Mouse (Mus musculus) megakaryocyte-erythroid progenitor cell, adult 5-6 weeks (primary cell): ENCODE results near the gene Btg4. TPM values are rescaled to one million over a fixed set of nuclear protein-coding genes. Genes with fewer than 3 reads are reported as not detected.
"Not testable (repeated sequence)": the region's sequence is repeated elsewhere in the genome, so short reads cannot be mapped to it uniquely, and the experiment has no call there.

Source experiments
- ATAC-seq: replicated peaks from 2 replicates; pipeline ENCODE4 v1.8.0; 2016; ENCODE audit warnings: mild to moderate bottlenecking, inconsistent platforms; ENCODE audit not compliant: severe bottlenecking, poor library complexity, low FRiP score, low TSS enrichment
- total RNA-seq, 2 experiments: library from RNA; stranded (forward) in 1 of 2; stranded (reverse) in 1 of 2; fragments of 200-1000, 215-1000 nt in 1 of 2; fragments of >200 nt in 1 of 2; fragmentation: Nextera tagmentation in 1 of 2; gene quantifications; 2 replicates each; pipeline ENCODE4 v1.2.3; 2014 to 2017

Gene Btg4
- total RNA-seq, 2 experiments from 2014 or later: not detected

GRCm38 (mm10) chr9:51076300-51076978, 15.7 kb downstream of the Btg4 start:
- ATAC-seq: peak; percentile 24

GRCm38 (mm10) chr9:51076979-51077315, 16.2 kb downstream of the Btg4 start, which contains the start of gene Layn:
Layn (minus strand) TSS chr9:51077094.
- peak; percentile 91 for ATAC-seq

- ATAC-seq: no peak
These were observed 20.9 kb downstream of the Btg4 start for GRCm38 (mm10) chr9:51081614-51082013.

DNA sequence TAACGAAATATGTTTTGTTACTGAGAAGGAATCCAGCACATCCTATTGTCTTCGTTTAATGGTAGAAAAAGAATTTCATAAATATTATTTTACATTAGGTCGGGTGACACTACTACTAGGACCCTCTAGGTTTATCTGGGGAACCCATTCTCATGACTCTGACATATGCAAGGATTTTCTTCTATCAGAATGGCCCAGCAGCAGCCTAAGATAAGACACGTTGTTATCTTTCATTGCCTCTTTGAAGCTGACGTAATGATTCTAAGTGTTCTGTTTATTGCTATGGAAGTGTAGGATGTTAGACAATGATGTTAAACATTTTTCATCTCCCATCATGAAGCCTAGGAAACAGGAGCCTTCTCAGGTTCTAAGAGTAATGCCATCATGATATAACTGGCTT, 33.0 kb downstream of the Btg4 start:
- ATAC-seq: peak; percentile 75

DNA sequence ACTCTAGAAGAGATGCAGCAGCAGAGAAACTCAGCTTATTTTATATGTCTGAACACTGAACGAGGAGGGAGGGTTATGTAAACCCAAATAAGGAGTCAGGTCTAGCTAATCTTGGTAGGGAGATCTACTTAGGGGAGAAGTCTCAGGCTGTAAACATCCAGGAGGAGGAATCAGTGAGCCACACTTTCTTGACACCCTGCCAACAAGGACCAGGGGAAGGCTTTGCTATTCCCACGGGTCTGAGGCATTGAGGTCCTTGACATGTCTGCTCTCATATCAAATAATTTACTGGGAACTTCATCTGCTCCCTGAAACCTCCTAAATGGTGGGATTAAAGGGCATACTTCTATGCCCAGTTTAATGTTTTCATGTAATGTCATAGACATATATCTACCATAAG, 35.6 kb downstream of the Btg4 start:
- 0 out of 2 replicates have a peak, but pooled peaks have one; percentile 22 for ATAC-seq

DNA sequence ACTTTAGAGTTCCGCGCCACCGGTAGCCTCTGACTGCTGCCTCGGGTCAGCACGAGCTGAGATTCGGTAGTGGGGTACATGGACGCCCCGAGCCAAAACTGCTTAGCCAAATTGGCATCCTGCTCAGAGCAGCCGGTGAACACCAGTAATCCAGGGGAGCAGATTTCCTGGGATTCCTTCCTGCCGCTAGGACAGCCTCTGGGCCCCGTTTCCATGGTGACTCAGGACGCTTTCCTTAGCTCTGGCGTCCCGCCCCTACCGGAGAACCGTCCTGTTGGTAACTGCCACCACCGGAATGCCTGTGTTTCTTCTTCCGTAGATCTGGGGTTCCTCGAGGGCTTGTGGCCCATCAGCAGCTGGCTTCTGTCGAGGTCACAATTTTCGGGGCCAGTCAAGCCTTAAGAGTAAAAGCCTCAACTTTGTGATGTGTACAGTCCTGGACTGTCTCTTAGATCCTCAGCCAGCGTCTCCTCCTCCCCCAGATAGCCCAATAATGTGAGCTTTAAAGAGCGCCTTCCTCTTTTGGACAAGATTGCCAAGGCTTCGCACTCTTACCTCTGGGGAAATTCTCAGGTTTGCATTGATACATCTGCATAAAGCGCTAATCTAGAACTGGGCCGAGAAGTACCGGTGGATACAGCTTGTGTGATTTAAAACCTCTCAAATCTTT, 41.2 kb downstream of the Btg4 start, which contains the start of gene 4833427G06Rik:
TSS of gene 4833427G06Rik (minus strand) at position 323 of the 670 bp plus-strand sequence.
- 0 out of 2 replicates have a peak, but pooled peaks have one; percentile 34 for ATAC-seq

DNA sequence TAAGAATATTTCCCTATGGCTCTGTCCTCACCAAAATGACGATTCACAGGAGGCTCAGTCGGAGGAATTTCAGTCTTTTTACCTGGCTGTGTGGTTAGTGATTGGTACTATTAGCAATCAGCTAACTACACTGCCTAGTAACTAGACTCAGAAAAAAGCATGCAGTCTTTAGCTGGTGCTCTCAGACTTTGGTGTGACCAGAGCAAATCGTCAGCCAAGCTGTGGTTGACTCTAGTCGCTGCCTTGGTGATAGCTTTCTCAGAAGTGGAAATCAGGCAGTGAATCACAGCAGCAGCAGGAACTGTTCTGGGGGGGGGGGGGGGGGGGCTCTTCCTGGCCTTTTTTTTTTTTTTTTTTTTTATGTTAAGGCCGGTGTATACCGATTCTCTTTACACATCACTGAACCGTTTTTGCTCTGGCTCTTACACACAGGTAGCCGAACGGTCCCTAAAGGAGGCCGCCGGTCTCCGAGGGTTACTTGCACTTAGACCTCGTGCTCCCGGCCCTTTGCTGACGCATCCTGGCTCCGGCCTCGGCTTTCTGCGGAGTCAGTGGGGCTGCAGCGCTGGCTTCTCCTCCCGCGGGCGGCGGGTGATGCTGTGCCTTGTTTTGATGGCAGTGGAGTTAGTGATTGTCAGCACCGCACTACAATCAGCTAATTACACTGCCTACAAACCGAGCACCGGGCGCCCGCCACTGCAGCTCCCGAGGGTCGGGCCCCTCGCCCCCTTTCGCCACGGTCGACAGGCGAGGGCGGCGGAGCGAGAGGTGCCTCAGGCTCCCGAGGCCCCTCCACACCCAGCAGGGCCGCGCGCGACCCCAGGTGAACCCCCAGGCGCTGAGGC, 42.5 kb downstream of the Btg4 start:
- ATAC-seq: no peak

- no peak for ATAC-seq
These were observed 43.3 kb downstream of the Btg4 start for GRCm38 (mm10) chr9:51103808-51104514.

GRCm38 (mm10) chr9:51105751-51106150, 45.0 kb downstream of the Btg4 start:
- no peak for ATAC-seq

DNA sequence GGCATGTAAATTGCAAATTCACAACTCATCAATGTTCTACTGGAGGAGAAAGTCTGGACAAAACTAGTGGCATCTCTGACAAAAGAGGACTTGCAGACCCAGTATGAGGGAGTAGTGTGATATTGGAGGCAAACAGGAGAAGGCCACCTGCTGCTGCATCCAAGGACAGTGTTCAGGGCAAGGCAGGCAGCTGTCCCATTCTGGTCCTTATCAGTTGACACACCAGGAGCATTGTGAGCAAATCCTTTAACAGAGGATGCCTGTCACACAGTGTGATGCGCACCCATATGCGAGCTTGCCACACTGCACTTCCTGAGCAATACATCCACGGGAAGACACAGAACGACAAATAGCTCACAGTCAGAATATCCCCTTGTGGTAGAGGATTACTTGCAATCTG, 54.1 kb downstream of the Btg4 start:
- no peak for ATAC-seq

- ATAC-seq: peak; percentile 88
These were observed 76.3 kb downstream of the Btg4 start for GRCm38 (mm10) chr9:51136985-51137384.

GRCm38 (mm10) chr9:51137432-51137831, 76.7 kb downstream of the Btg4 start:
- ATAC-seq: peak; percentile 55

DNA sequence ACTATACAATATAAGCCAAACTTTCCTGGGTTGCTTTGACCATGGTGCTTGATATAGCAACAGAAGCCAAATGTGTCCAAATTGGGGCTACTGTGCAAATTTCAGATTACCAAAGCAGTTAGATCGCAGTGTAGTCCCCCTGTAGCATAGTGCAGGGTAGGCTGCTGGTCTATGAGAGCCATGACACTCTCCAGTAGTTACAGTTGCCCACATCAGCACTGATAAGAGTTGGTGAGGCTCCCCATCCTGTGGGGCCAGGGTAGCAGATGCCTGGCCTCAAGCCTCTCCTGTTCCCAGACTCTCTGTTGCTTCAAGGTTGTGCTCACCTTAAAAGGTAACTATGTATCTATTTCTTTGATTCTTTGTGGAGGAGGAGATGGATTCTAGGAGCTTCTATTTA, 77.1 kb downstream of the Btg4 start:
- ATAC-seq: peak; percentile 56; the same call in 1 of the 2 replicates

DNA sequence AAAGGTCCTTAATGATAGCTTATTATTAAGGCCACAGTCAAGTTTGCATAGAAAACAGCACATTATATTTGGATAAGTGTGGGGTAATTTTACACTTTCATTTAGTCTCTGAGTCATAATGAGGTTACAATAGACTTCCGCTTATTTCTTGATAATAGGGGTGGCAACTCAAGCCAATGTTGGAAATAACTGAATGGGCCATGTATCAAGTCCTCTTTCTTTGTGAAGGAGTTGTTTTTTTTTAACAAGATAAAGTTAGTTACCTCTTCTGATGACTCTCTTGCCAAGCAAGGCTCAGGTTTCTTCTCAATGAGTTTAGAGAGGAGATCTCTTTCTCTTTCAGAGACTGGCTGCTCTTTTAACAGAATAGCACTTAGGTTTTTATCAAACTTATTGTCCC, 77.6 kb downstream of the Btg4 start:
- ATAC-seq: no peak

DNA sequence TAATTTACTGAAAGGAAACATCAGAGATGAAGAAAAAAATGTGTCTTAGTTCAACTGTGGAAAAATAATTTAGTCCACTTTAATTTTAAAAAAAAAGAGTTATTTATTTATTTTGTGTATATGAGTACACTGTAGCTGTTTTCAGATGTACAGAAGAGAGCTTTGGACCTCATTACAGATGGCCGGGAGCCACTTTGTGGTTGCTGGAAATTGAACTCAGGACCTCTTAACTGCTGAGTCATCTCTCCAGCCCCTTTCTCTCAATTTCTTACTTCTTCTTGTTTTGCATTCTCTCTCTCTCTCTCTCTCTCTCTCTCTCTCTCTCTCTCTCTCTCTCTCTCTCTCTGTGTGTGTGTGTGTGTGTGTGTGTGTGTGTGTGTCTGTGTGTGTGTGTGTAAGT, 78.7 kb downstream of the Btg4 start:
- ATAC-seq: not testable (repeated sequence)

DNA sequence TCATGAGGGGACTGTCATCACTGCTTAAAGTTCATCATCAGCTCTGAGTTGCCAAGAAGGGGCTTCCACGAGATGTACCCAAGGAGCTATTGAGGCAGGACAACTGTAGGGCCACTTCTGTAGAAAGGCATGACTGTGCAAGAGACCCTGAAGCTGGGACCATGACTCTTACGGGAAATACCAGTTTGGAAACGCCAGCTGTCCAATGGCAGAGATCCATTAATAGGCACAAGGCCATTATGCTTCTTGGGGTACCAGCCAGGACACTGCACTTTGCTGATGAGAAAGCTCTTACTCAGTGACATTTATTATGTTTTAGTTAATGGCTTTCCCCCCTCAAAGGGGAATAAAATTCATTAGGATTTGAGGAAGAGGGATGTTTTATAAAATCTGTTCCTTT, 80.0 kb downstream of the Btg4 start:
- ATAC-seq: no peak

- ATAC-seq: no peak
These were observed 82.7 kb downstream of the Btg4 start for GRCm38 (mm10) chr9:51143437-51143836.

DNA sequence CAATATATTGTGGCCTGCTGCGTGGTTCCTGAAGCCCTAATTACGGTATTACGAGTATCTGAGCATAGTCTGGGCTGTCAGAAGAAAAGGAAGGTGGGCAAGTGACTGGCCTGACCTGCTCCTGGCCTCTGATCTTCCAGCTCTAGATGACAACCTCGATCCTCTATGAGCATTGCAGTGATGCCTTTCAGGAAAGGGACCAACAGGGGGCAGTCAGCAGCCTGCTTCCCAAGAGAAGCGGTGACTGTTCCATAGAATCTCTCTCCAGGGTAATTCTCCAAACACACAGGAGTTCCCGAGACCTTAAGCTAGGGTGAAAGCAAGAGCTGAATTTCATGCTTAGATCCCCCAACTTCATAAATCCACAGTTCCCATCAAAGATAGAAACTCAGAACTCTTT, 83.5 kb downstream of the Btg4 start:
- no peak for ATAC-seq

DNA sequence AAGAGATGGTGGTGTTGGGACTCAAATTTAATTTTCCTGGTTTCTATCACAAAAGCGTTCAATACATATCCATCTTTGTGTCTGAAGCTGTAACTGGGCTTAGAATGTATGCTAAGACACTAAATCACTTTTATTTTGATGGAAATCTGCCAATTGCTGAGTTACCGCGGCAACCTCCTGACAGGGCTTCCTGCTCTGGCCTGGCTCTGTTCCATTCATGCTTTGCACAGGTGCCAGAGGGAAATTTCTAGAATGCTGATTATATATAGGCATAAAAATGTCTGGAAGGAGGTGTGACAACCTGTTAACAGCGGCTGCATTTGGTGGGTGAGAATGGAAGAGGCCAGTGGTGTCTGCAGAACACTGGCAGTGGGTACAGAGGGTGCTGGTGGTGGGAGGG, 85.8 kb downstream of the Btg4 start:
- ATAC-seq: no peak

DNA sequence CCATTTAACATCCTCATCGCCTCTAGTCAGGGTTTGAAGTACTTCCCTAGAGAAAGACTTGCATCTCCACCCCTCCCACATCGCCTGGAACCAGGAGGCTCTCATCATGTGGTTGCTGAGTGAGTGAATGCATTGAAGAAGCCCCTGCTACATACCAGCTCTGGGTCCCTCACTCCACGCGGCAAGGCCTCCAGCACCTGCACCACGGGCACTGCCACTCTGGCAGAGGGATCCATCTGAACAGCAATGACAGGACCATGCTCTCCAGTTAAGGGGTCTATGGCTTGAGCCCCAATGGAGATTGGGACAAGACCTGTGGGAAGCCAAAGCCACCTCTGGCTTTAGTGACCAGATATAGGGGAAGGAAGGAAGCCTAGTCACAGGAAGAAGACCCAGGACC, 86.6 kb downstream of the Btg4 start:
- no peak for ATAC-seq
